Comparison of ENCODE assay signal across 8 mouse cellular contexts in the genomic region with DNA sequence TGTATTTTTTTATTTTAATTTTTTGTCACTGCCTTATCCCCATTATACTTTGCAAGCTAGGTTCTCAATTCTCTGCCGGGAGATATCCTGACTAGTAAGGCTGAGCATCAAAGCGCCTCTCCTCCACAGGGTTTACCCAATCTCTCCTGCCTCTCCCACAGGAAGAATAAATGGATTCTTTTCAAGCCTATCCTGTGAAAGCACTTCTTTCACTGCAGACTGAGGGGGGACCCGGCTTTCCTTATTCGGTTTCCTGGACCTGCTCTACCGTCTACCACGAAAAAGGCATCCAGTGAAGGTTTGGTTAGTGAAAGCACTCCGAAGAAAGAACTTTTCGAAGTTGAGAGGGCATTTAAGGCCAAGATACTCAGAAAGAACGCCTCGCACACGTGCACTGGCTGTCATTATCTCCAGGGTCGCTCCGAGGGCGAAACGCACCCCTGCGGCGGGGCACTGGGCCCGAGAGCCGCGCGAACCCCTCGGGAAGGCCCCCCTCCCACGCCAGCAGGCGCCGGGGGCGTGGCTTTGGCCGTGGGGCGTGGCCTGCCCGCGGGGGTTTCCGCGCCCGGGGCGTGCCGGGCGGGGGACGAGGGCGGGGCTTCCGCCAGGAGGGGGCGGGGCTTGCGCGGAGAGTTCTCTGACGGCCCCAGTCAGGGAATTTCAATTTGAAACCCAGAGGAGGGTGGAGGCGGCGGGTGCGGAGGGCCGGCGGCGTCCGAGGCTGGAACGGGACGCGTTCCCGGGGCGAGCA. TPM values are rescaled to one million over a fixed set of nuclear protein-coding genes. Genes with fewer than 3 reads are reported as not detected.
DNase-seq lines count a peak whose midpoint lies in the region; ATAC-seq lines count a peak whose summit lies in the region.

A gene (plus strand): TSS at position 591 of the 751 bp plus-strand sequence.

- peaks cover 24% of the 10 kb centered on the region for H3K4me1 ChIP-seq in megakaryocyte, embryonic 14.5 days

- peak; percentile 78 for ATAC-seq in inflammation-experienced regulatory T-cells, adult 6 months

- peaks cover 2% of the 10 kb centered on the region for H3K9me3 ChIP-seq in megakaryocyte, embryonic 14.5 days

- no peaks in the 10 kb centered on the region for H3K36me3 ChIP-seq in megakaryocyte, embryonic 14.5 days (replicated peaks; ENCODE audit: low read length)

- DNase-seq in adrenal gland, adult 18-20 months (ENCODE audit: low spot score in 2 of 2), result peak; percentile 99
- peak; percentile 84 for DNase-seq in embryo, embryonic 10.5 days (ENCODE audit: low spot score)
- peak; percentile 95 for DNase-seq in gastrocnemius, postnatal 14 days
- peak; percentile 67 to 86 for DNase-seq in left cerebral cortex, adult 9 months (ENCODE audit: low spot score in 2 of 2)
- DNase-seq in right cerebral cortex, adult 2 months (ENCODE audit: low spot score in 2 of 2), result peak; percentile 79 to 85
- peak; percentile 85 for DNase-seq in urinary bladder, postnatal 10 days (ENCODE audit: low spot score)

- intact Hi-C loops in gastrocnemius, postnatal 14 days (cut with DNase I; ENCODE audit: low total_unique reads), result no loop called here

- peak within 1 kb of the TSS; percentile 97 for H3K4me3 ChIP-seq in megakaryocyte, embryonic 14.5 days (replicated peaks)

- H3K27me3 ChIP-seq in megakaryocyte, embryonic 14.5 days (replicated peaks), result peaks cover under 1% of the 10 kb centered on the region

RNA-seq across cellular contexts. Expression of the gene that starts here (rescaled TPM):
- 10 to 100 TPM; 49.6 to 94.7 TPM for total RNA-seq in adrenal gland, adult 18-20 months (2021)
- 10 to 100 TPM; 61.5 to 66.5 TPM for total RNA-seq in gastrocnemius, postnatal 14 days (2021)
- polyA plus RNA-seq in inflammation-experienced regulatory T-cells, adult 6 months (2017; shearing (Covaris generic)), result 10 to 100 TPM; 14.8 to 20.7 (median 18.3) TPM
- 8.3 and 33.7 TPM in 2 replicates for polyA plus RNA-seq in megakaryocyte, embryonic 14.5 days (2012; ENCODE audit: insufficient read depth, low replicate concordance)

Comparison
In these comparisons a context has a peak if more than half of its experiments do, and no peak if none do; other contexts are left out.
1. Peak in every context shown above with its lines: DNase-seq, ATAC-seq and H3K4me3 ChIP-seq.